Mouse (Mus musculus) urinary bladder, adult 2 months (tissue): ENCODE data around the gene Rpn2. TPM values are rescaled to one million over a fixed set of nuclear protein-coding genes. Genes with fewer than 3 reads are reported as not detected.
A peak's percentile ranks its signal among the peaks of the same experiment; 100 is the strongest.

Experiments used
- DNase-seq: peaks from one replicate; pipeline ENCODE4 v3.0.0; 2022; ENCODE audit warnings: low spot score
- polyA plus RNA-seq: library from polyadenylated mRNA; depleted of rRNA; stranded (reverse); fragments of >200 nt; gene quantifications from 2 replicates; pipeline ENCODE4 v1.2.3, GENCODE M21; 2012

Gene Rpn2
- polyA plus RNA-seq, 1 experiment, result 189 TPM

DNA sequence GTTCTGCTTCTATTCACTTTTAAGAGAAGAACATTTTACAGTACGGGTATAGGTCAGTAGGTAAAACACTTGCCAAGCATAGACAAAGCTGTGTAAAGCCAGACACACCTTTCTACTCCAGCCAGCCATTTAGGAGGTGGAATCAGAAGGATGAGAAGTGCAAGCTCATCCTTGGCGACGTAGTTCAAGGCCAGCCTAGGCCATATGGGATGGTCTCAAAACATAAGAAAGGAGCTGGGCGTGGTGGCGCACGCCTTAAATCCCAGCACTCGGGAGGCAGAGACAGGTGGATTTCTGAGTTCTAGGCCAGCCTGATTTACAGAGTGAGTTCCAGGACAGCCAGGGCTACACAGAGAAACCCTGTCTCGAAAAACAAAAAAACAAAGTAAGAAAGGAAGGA, 30.8 kb downstream of the Rpn2 start:
- no peak for DNase-seq

DNA sequence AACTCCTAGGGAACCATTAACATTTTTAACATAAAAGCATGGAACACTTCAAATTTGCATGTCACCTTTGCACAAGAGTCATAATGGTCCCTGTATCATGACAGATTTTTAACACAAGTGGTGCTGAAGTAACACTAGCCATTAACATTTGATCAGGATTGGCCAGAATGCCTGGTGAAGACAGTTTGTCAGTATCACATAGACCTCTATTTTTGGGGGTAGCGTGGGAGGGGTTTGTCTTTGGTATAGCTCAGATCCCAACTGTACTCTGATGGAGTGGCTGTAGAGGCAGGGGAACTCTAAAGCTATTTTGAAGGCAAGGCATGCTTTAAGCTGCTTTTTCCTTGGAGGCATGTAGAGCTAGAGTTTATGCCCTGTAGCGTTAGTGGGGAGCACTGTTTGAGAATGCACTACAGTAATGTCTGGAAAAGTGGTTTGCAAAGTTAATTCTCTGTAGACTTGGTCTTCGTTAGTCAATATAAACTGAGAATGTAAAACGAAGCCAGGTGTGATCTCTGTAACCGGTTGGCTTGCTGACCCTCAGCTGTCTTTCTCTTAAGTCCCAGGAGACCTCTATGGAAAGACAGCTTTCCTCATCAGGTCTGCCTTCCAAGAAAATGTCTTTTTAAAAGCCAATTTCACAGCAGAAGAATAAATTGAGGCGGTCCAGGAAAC, 32.3 kb downstream of the Rpn2 start:
- DNase-seq, result no peak

DNA sequence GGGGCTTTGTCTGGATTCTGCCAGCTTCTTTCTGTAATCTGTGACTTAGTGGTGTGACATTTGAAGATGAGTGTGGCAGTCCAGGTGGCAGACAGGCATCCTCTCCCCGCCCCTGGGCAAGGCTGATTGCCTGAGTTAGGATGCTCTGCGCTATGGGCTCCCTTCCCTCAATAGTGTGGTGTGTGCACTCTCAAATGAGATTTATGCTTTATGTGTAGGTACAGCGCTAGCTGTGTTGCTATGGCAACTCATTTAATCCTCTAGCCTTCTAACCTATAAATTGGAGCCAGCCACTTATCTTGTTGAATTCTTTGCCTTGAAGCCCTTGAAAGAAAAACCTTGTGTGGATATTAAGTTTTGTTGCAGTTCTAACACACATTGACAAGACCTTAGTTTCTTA, 34.9 kb downstream of the Rpn2 start:
- DNase-seq, result no peak

DNA sequence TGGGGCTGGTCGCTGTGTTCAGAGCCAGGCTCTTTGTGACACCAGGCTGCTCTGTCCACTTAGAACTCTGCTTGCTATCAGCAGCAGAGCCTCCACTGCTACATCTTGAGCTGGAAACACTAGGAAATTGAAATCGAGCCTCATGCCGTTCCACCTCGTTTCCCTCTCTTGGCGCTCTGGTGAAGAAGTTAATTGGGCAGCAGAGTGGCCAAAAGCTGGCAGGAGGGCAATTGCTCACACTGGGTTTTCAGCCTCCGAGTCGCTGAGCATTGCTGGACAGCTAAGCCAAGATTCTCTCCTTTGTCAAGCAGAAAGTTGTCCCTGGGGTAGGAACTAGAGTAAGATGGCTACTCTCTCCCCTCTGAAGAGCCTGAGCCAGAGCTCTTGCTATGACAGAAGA, 35.5 kb downstream of the Rpn2 start:
- no peak for DNase-seq

DNA sequence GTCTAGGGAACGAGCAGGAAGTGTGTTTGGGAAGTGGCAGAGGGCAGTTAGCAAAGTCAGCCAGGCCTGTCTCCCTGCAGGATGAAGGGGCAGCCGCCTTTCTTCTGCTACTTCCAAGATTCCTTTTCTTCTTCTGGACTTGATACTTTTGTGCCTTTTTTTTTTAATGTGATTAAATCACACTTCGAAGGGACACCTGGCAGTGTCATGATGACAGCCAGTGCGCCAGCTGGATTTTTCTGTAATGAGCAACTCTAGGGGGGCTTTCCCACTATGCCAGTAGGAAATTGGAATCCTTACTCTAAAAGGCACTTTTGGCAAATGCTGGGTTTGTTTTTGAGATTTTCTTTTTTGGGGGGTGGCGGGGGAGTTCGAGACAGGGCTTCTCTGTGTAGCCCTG, 36.7 kb downstream of the Rpn2 start:
- no peak for DNase-seq

DNA sequence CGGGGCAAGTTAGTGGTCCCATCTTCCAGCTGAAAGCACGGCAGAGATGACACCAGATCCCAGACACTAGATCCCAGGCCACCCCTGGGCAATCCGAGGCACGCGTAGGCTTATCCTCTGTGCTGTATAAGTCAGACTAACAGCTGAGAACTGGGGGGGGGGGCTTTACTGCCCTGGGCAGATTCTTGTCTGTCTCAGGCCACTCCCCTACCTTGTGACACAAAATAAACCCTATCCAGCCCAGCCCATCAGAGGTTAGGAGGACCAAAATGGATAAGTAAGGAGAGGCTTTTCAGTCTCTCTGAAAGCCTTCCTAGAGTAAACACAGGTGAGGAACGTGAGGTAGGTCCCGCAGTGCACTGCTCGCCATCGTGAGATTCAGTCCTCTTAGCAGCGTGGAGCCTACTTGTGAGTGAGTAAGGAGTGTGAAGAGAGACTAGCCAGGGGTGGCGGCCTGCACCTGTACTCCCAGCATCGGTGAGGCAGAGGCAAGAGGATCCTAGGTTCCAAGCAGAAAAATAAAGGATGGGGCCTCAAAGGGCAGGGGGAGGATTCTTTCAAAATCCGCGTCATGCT, 37.6 kb downstream of the Rpn2 start:
- DNase-seq, result no peak

DNA sequence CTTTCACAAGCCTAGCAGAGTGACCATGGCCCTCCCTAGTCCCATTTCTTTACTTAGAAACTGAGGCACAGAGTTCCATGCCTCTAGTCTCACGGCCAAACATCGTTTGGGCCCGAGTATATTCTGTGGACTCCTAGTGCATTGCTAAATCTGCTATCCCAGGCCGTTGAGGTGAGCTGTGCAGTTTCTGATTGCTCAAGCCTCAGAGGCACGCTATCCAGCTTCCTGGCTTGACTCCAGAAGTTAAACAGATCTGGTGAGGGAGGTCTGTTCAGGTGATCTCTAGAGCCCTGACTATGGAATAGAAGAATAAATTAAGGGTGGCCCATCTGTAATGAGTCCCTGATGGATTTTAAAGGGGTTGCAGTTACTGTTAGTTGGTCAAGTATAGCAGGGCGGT, 38.4 kb downstream of the Rpn2 start:
- DNase-seq, result no peak

DNA sequence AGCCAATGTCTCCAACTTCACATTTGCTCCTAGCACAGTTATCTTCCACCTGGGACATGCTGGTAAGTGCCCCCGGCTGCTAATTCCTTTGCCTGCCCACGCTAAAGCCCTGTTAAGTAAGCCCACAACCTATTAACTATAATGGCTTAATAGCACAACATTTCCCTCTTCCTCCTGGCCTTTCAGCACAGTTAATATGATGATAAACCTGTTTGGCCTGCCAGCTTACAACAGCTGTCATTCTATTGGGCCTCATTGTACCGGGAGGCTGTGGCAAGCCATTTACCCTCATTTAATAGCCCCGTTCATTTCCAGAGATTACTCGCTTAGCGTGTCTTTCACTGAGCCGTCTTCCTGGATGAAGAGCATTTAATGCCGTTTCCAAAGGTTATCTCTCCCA, 41.3 kb downstream of the Rpn2 start:
- DNase-seq, result no peak

DNA sequence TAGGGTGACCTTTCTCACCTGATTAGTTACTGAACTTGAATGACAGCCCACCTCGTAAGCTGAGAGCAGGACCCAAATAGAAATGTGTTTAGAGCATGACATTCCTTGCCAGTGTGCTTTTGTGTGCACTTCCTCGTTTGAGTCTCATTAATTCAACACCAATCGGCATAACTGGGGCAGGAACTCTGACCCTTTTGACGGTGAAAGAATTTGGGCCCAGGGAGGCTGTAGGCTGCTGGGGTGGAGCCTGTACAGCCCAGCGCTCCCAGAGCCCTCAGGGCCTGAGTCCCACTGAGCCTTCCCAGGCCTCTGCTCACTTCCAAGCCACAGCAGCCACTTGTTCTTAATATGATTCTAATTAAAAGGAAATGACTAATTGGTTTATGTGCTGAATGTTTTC, 42.1 kb downstream of the Rpn2 start:
- no peak for DNase-seq

DNA sequence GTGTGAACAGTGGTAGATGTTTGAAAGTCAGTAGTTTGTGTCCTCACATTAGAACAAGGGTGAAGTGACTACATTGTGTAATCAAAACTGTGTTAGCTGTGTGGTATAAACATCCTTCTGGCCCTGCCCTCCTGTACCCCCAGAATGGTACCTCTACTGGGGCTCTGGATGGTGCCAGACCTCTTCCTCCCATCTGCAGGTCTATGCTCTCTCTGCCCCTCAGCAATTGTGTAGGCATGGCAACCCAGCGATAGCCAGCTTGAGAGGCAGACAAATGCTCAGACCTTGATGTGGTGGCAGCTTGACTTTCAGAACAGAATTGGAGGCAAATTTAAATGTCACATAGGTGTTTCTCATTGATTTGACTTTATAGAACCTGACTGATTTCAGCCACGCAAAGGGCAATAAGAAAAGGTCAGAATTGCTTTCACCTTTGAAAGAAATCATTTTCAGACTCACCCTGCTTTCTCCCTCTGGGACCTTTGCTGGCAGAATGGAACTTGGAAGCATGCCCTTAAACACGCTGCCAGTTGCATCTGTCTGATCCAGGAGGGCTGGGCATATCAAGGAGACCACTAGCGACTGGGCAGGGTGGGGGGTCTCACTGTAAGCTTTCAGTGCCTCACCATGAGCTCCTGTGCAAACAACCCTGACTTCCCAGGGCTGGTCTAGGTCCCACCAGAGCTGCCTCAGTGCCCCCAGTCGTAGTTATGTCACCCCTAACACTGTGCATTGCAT, 43.4 kb downstream of the Rpn2 start:
- DNase-seq, result no peak

DNA sequence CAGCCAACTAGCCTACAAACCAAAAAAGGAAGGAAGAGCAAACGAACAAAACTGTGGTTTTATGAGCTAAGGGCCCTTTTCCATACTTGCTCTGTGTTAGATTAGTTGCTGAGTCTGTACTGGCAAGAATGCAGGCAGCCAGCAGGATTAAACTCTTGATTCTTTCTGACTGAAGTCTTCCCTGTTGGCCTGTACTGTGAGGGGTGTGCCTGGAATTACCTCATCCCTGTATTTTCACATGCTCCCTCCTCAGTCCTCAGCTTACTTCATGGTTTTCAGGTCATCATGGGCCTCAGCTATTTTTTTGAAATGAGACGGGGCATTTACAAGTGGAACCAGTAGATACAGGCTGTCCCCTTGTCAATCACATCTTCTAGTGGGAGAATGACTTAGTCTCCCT, 46.4 kb downstream of the Rpn2 start:
- DNase-seq, result no peak

DNA sequence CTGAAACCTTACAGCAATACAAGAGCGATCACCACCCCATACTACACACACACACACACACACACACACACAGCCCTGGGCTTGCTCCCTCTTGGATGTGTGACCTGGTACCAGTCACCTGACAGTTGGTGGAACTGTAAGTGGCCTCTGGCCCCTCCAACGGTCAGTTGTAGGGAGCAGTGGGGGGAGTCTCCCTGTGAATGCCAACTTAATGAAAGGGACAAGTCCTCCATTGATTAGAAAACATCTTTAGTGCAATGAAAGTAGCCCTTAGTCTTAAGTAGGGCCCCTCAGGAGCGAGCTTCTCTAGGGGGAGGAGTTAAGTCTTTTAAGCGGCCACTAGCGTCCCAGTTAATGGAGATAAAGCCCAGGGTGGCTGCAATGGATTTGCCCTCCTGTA, 49.3 kb downstream of the Rpn2 start:
- no peak for DNase-seq

DNA sequence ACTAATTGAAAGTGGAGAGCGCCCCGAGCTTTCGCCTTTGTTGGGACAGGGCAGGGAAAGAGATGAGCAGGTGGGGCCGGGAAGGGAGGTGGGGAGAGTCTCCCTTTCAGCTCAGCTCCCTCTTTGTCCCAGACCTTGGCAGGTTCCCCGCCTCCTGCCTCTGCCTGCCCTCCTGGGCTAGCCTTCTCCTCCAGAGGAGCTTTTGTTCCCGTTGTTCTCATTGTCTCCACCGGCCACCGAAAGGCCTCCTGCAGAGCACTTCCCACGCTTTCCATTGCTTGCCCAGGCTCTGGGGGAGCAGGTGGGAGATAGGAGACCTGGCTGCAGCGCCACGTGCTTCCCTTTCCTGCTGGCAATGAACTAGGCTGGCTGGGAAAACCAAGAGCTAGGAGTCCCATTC, 49.8 kb downstream of the Rpn2 start:
- no peak for DNase-seq

DNA sequence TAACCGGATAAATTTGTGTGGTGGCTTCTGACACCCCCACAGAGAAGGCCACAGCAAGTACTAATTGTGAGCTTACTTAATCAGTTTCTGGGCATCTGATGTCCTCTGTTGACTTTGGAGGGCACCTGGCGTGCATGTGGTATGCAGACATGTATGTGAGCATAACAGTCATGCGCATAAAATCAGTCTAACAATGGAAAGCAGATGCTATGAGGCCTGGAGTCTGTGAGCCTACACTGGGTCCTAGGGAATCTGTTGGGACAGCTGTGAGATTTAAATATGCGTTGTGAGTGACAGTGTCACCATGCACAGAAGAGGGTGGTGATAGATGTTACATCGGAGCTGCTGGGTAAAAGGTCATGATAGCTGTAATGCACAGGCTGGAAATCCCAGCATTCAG, 53.2 kb downstream of the Rpn2 start:
- no peak for DNase-seq

DNA sequence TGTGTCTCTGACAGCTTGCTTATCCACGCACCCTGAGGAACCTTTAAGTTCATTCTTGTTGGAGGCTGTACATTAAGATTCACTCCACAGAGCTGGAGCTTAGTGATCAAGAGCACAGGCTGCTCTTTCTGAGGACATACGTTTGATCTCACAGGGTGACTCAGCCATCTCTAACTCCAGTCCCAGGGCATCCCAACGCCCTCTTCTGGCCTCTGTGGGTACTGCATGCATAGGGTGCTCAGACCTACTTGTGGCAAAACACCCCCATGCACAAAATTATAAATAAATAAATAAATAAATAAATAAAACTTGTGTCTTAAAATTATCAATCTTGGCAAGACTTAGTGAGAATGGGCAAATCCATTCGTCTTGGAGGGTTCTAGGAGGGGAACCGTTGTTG, 59.8 kb downstream of the Rpn2 start:
- peak; percentile 58 for DNase-seq

DNA sequence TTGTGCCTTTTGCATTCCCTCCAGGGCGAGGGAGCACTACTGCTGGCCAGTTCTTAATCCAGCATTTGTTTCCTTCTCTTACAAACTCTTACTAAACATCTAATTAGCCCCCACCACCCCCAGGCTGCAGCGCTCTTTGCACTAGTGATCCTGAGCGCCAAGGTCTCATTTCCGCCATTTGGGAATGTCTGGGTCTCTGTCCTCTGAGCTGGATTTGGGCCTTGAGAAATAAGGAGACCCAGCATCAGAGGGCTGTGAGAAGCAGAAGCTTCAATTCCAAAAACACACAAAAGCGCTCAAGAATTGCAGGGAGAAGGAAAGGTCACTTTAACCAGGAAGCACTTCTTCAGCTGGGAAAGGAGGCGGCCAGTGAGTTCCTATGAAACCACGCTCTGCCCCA, 60.7 kb downstream of the Rpn2 start:
- no peak for DNase-seq

DNA sequence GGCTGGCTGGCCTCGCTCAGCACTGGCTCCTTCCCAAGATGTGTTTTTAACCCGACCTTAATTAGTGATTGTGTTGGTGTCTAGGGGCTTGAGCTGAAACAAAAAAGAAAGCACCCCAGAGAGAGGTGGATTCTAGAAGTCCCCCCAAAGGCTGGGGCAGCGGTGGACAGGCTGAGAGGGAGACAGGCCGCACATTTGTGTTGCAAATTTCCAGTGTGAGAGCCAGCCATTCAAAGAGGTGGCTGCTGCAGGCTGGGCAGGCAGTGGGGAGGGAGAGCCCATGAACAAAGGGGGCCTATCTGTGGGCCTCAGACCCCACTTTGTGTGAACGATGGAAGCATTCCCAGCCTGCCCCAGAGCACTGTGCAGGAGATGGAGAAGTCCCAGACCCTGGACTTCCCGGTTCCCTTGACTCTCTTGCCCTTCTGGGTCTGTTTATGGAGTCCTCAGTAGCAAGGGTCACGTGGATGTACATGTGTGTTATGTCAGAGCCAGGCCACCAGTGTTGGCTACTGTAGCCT, 61.5 kb downstream of the Rpn2 start:
- no peak for DNase-seq

DNA sequence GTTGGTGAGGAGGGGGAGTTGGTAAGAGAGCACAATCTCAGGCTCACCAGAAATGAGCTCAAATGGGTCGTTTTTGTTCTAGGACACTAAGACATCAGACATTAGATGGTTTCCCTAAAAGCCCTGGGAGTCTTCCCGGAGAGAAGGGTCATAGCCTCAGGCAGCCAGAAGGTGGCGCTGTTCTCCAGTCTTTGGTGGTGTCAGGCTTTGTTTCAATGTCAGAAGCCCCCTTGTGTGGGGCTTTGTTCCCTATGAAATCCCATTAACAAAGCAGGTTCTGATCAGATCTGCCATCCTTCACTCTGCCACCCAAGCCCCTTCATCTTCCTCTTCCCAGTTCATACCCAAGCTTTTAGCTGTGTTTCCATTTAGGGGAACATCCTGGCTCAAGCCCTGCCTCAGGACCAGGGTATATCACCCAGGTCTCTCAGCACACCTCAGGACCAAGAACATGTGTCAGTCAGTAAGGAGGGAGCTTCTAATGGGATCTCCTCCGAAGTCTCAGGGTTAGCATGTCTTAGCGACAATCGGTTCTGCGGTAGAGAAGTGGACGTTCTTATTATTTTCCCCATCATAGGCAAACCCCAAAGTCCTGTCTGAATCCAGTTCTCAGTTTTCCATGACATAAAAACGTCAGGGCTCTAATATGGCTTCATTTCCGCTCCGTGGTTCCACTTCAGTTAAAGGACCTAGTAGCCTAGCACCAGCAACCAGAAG, 62.9 kb downstream of the Rpn2 start:
- peak; percentile 57 for DNase-seq

DNA sequence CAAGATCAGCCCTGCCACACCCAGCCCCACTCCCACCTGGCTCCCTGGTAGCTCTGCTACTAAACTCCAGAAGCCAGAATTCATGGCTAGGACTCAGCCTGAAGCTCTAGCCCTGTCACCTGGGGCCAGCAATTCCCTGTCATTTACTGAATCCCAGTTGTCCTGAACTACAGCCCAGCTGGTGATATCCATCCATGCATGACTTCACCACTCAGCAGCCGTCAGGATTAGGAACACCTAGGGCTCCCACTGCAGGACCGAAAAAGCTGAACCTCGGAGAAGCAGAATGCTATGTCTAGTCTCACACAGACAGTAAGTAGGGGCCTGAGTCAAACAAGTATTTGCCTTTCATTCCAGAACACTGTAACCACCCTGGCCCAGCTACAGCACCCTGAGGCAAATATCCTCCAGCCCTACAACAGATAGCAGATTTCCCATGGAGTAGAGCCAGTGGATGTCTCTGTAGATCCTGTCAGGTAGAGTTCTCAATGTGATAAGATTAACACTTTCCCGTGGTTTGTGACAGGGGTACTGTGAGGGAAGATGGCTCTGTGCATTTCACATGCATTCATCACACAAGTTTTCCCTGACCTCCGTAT, 63.6 kb downstream of the Rpn2 start:
- DNase-seq, result no peak

DNA sequence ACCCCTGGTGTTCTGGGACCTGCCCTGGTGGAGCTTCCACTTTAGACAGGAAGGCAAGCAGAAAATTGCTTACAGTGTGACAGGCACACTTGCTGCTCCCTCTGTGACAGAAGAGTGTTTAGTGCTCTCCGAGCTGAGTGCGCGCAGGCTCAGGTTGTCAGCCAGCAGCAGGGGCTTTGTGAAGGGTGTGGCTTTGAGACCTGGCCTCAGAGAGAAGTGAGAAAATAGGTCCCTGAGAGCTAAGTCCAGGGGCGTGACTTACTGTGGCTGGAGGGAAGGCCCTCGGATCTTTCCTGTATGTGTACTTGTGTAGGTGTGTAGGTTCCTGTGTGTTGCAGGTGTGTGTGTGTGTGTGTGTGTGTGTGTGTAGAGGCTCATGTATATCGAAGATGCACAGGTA, 64.5 kb downstream of the Rpn2 start:
- DNase-seq, result no peak

DNA sequence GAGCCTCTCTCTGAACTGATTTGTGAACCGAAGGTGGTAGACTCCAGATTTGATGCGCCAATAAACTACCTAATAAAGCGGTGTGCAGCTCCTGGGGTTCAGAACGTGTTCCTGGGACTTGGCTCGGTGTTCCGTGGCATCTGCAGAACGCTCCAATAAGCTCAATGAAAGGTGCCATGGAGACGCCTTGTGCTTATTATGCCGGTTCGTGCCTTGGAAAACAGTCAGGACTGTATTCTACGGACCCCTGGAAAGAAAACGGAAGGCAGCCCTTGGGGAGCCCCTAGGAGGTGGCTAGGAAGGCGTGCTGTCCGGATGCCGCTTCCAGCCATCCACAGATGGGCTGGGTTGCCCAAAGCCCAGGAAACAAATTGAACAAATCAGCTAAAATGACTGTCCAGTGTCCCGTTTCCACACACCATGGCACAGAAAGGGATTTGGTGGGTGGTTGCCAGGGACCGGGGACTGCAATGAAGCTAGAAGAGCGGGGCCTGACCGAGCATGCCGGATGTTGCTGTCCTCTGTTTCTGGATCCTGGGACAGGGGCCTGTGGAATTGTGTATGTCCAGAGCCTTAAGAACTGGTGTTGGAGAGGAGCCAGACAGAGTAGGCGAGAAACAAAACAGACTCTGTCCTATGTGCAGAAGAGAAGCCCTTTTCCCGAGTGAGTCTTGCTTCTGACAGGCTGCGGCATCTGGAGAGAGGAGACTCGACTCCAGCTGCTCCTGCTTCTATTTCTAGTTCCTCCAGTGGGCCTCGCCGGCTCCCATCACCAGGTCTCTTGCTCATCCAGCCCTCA, 68.7 kb downstream of the Rpn2 start, which contains the start of gene Ghrh:
Ghrh (minus strand) TSS at position 146 of the 799 bp plus-strand sequence.
- DNase-seq, result no peak
